Mouse (Mus musculus): ENCODE results near the gene Tmem232. TPM values are rescaled to one million over a fixed set of nuclear protein-coding genes. Genes with fewer than 3 reads are reported as not detected.

Gene Tmem232
- not detected in 4 replicates for total RNA-seq (2023; ENCODE audit: inconsistent age)

DNA sequence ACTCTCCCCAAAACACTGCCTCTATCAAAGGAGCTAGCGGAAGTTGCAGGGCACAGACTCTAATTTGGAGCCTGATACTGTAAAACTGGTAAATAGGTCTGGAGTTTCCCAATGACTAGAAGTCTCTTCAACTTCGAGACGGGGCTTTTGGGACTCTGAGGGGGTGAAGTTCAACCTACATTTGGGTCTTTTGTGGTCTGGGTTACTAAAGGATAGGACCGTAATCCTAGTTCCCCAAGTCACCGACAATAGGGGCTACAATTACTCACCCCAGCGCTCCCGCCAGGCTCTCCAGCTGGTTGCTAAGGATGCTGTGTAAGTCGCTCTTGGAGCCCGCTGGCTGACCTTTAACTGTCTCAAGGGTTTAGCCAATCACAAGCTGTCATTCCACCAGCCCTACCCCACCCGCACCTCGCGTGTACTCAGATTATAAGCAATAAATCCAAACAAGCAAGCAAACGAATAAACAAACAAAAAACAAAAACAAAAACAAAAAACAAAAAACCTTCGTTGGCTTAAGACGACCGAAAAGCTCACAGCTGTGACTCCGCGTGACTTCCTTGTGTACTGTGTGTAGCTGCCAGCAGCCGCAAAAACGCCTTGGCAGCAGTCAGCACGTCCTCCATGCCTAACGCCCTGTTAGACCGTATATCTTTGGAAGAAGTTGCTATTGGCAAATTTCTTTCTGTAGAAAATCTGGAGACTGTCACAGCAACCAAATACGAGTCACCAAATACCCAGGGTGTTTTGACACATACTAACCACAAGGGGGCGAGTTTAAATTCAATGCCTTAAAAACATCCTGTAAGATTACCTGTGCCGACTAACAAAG lies at the start of gene Tmem232:
Gene Tmem232 (minus strand): TSS at position 342 of the 832 bp plus-strand sequence.

Other genes with a start within 250 kb of the Tmem232 start
- 70.0 to 81.8 TPM (median 80.9 TPM) in 4 replicates for gene Vapa, start 72.8 kb upstream of the Tmem232 start, total RNA-seq (2023; ENCODE audit: inconsistent age)
- gene Txndc2, start 101.4 kb upstream of the Tmem232 start, total RNA-seq (2023; ENCODE audit: inconsistent age) = 0.27 to 0.71 TPM (median 0.29 TPM) in 3 of 4 replicates, not detected in the other
- 16.7 to 18.9 TPM (median 17.9 TPM) in 4 replicates for gene Rab31, start 232.0 kb upstream of the Tmem232 start, total RNA-seq (2023; ENCODE audit: inconsistent age)
- gene Ppp4r1, start 241.8 kb upstream of the Tmem232 start, total RNA-seq (2023; ENCODE audit: inconsistent age) = 75.5 to 92.1 TPM (median 88.9 TPM) in 4 replicates